Mouse (Mus musculus) stomach, postnatal 0 days (tissue): ENCODE data around the gene Atp2a2.

Experiments used
- CTCF ChIP-seq: IDR thresholded peaks from 2 replicates; pipeline ENCODE4 v1.5.1; 2016; ENCODE audit warnings: antibody characterized with exemption, low read depth, mild to moderate bottlenecking, moderate library complexity
- EP300 ChIP-seq: optimal IDR thresholded peaks from 2 replicates; pipeline ENCODE3; 2016; ENCODE audit warnings: antibody characterized with exemption

GRCm38 (mm10) chr5:122487825-122488224, 14.2 kb downstream of the Atp2a2 start:
- TF ChIP-seq EP300 (no peak), CTCF (no peak)
